Mouse (Mus musculus) hematopoietic multipotent progenitor cell, adult 10-12 weeks (in vitro differentiated cells): Measurements from ENCODE around the gene Pak7. TPM values are rescaled to one million over a fixed set of nuclear protein-coding genes. Genes with fewer than 3 reads are reported as not detected.

ENCODE experiments used
- polyA plus RNA-seq: library from polyadenylated mRNA; stranded (reverse); fragments of >175 nt; gene quantifications from 2 replicates; pipeline ENCODE4 v1.2.3, GENCODE M21; 2012; ENCODE audit warnings: low replicate concordance

Pak7 gene
- not detected in 2 replicates for polyA plus RNA-seq

GRCm38 (mm10) chr2:136387181-136388131, at the start of gene Pak7:
Gene Pak7, minus strand, starts transcription at chr2:136387967.

GRCm38 (mm10) chr2:136051688-136052289, 336.0 kb downstream of the Pak7 start, which contains the start of gene Lamp5:
Gene Lamp5, plus strand, starts transcription at chr2:136052239.

Other genes starting within 250 kb of the Pak7 start
- 0.25 TPM in 1 of 2 replicates, not detected in the other for gene Ankef1, start 113.9 kb upstream of the Pak7 start, polyA plus RNA-seq